Mouse (Mus musculus): ENCODE measurements around the gene Clmp.

The Clmp gene

GRCm38 (mm10) chr9:40685801-40686420 lies at the start of gene Clmp:
TSS of gene Clmp (plus strand) at chr9:40685962.
- no peak for DNase-seq (ENCODE audit: low read depth, low spot score)

GRCm38 (mm10) chr9:40636054-40636453 lies 49.7 kb upstream of the Clmp start:
- DNase-seq (ENCODE audit: low read depth, low spot score) = no peak

- DNase-seq (ENCODE audit: low read depth, low spot score) = no peak
Measured at GRCm38 (mm10) chr9:40637705-40638393, 47.9 kb upstream of the Clmp start.

GRCm38 (mm10) chr9:40638394-40639049 lies 47.2 kb upstream of the Clmp start:
- DNase-seq (ENCODE audit: low read depth, low spot score) = no peak

- DNase-seq (ENCODE audit: low read depth, low spot score) = no peak
Measured at GRCm38 (mm10) chr9:40639536-40640187, 46.1 kb upstream of the Clmp start.

- no peak for DNase-seq (ENCODE audit: low read depth, low spot score)
Measured at GRCm38 (mm10) chr9:40641318-40641717, 44.4 kb upstream of the Clmp start.

GRCm38 (mm10) chr9:40642470-40643220 lies 43.1 kb upstream of the Clmp start:
- DNase-seq (ENCODE audit: low read depth, low spot score) = no peak

- DNase-seq (ENCODE audit: low read depth, low spot score) = no peak
Measured at GRCm38 (mm10) chr9:40649444-40649843, 36.3 kb upstream of the Clmp start.

GRCm38 (mm10) chr9:40649983-40650382 lies 35.8 kb upstream of the Clmp start:
- no peak for DNase-seq (ENCODE audit: low read depth, low spot score)

- DNase-seq (ENCODE audit: low read depth, low spot score) = no peak
Measured at GRCm38 (mm10) chr9:40651239-40651859, 34.4 kb upstream of the Clmp start.

GRCm38 (mm10) chr9:40652757-40653156 lies 33.0 kb upstream of the Clmp start:
- DNase-seq (ENCODE audit: low read depth, low spot score) = no peak

- DNase-seq (ENCODE audit: low read depth, low spot score) = no peak
Measured at GRCm38 (mm10) chr9:40666190-40666803, 19.5 kb upstream of the Clmp start.

- DNase-seq (ENCODE audit: low read depth, low spot score) = no peak
Measured at GRCm38 (mm10) chr9:40670313-40670712, 15.4 kb upstream of the Clmp start, which contains the start of gene Gm21915. TSS of gene Gm21915 (plus strand) at chr9:40670613.

- DNase-seq (ENCODE audit: low read depth, low spot score) = no peak
Measured at GRCm38 (mm10) chr9:40671323-40671930, 14.3 kb upstream of the Clmp start.

- no peak for DNase-seq (ENCODE audit: low read depth, low spot score)
Measured at GRCm38 (mm10) chr9:40675203-40675958, 10.4 kb upstream of the Clmp start.

GRCm38 (mm10) chr9:40678653-40679052 lies 7.1 kb upstream of the Clmp start:
- no peak for DNase-seq (ENCODE audit: low read depth, low spot score)

- no peak for DNase-seq (ENCODE audit: low read depth, low spot score)
Measured at GRCm38 (mm10) chr9:40686421-40686899, 698 bp downstream of the Clmp start.

- no peak for DNase-seq (ENCODE audit: low read depth, low spot score)
Measured at GRCm38 (mm10) chr9:40687053-40687452, 1.3 kb downstream of the Clmp start.

- DNase-seq (ENCODE audit: low read depth, low spot score) = no peak
Measured at GRCm38 (mm10) chr9:40687553-40687952, 1.8 kb downstream of the Clmp start.
